Mouse (Mus musculus) liver, embryonic 16.5 days (tissue): Measurements from ENCODE around the gene Pex1. TPM values are rescaled to one million over a fixed set of nuclear protein-coding genes. Genes with fewer than 3 reads are reported as not detected.

Experiments used
- ATAC-seq: fragments of 200-750 bp; cut with Nextera tagmentation; 2 replicates; pipeline ENCODE4 v1.8.0; 2017; ENCODE audit warnings: low read depth, mild to moderate bottlenecking, moderate number of reproducible peaks, moderate library complexity
- H3K27ac ChIP-seq: fragments of 300-500 bp; sonication (generic); 2 replicates; pipeline ENCODE4 v1.5.1; 2014; ENCODE audit warnings: mild to moderate bottlenecking, low read length
- H3K27me3 ChIP-seq: fragments of 300-500 bp; sonication (generic); 2 replicates; pipeline ENCODE4 v1.6.1; 2014; ENCODE audit warnings: low read depth, low read length, mixed read lengths; ENCODE audit not compliant: control insufficient read depth, insufficient read depth
- H3K36me3 ChIP-seq: fragments of 300-500 bp; sonication (generic); 2 replicates; pipeline ENCODE4 v1.6.1; 2014; ENCODE audit warnings: mild to moderate bottlenecking; ENCODE audit not compliant: control insufficient read depth, insufficient read depth
- H3K4me1 ChIP-seq: fragments of 300-500 bp; sonication (generic); 2 replicates; pipeline ENCODE4 v1.6.1; 2014; ENCODE audit warnings: low read depth, low read length, mixed read lengths; ENCODE audit not compliant: control insufficient read depth
- H3K4me2 ChIP-seq: fragments of 300-500 bp; sonication (generic); 2 replicates; pipeline ENCODE4 v1.6.1; 2014; ENCODE audit warnings: low read depth, low read length, mixed read lengths
- H3K4me3 ChIP-seq: fragments of 300-500 bp; sonication (generic); 2 replicates; pipeline ENCODE4 v1.5.1; 2014; ENCODE audit warnings: low read depth, mild to moderate bottlenecking, low read length
- H3K9ac ChIP-seq: fragments of 300-500 bp; sonication (generic); 2 replicates; pipeline ENCODE4 v1.6.1; 2014; ENCODE audit warnings: low read depth, low read length
- H3K9me3 ChIP-seq: fragments of 300-500 bp; sonication (generic); replicated peaks from 2 replicates; pipeline ENCODE4 v1.6.1; 2016; ENCODE audit warnings: low read length; ENCODE audit not compliant: control insufficient read depth
- WGBS: fragments of 180-500 bp; shearing (Covaris S2); extraction: QIAGEN DNeasy Blood & Tissue Kit; methylation state at CpG from one replicate; pipeline ENCODE4 v1.1.7; 2014; ENCODE audit not compliant: insufficient replicate concordance; 5-methylcytosine and 5-hydroxymethylcytosine counted together
- polyA plus RNA-seq: library from polyadenylated mRNA; unstranded; fragments of >200 nt; fragmentation: Nextera tagmentation; extraction: Ambion mirVana; gene quantifications from 2 replicates; pipeline ENCODE4 v1.2.1, GENCODE M21; 2015

Pex1 gene
- 5.6 and 6.4 TPM in 2 replicates for polyA plus RNA-seq

DNA sequence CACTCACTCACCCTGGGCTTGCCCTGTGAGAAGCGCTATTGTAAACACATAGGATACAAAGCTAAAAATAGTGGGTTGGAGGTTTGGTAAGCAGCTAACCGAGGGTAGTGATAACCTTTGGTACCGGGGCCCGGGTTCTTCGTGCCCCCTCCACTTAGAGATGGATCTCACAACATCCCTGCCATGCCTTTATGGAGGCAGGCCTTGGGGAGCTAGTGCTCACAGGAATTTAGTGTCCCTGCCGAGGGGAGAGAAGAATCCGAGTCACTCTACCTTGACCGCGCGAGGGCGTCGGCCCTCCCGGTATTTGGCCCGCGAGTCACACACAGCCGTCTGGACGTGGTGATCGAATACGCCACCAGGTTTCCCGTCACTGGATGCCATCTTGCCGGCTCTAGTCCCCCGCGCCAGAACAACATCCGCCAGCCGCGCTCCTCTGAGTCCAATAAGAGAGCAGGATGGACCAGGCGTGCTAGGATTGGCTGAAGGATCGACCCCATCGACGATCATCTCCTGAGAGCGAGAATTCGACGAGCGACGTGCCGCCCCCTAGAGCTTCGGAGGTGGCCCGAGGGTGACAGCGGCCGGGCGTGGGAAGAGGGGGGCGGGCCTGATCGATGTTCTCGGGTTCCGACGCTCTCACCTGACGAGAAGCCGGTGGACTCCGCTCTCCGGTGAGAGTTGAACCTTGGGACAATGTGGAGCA, at the start of gene Pex1:
Gene Pex1 (plus strand): TSS at position 374 of the 706 bp plus-strand sequence.
- ATAC-seq = peak; percentile 97
- peak within 1 kb of the TSS; percentile 77 for H3K9ac ChIP-seq
- H3K27ac ChIP-seq = peak within 1 kb of the TSS; percentile 52
- no peaks in the 10 kb centered on the region for H3K27me3 ChIP-seq
- H3K4me1 ChIP-seq = peaks cover 12% of the 10 kb centered on the region
- no peaks in the 10 kb centered on the region for H3K36me3 ChIP-seq
- peak within 1 kb of the TSS; percentile 78 for H3K4me3 ChIP-seq
- H3K4me2 ChIP-seq = peak within 1 kb of the TSS; percentile 83
- under 1% methylated on average over 50 of the region's 50 CpGs for whole genome bisulfite sequencing
- H3K9me3 ChIP-seq = no peaks in the 10 kb centered on the region

- Histone ChIP-seq H3K36me3 (no peaks in the 10 kb centered on the region), H3K27ac (no peak overlapping the region), H3K27me3 (no peaks in the 10 kb centered on the region), H3K4me2 (no peak overlapping the region), H3K9ac (no peak overlapping the region), H3K4me1 (peaks cover 17% of the 10 kb centered on the region), H3K9me3 (no peaks in the 10 kb centered on the region), H3K4me3 (no peak overlapping the region)
- ATAC-seq = no peak
- WGBS = 57% methylated on average over 1 of the region's 1 CpGs
These were observed 49.6 kb upstream of the Pex1 start for GRCm38 (mm10) chr5:3546226-3546625.

- H3K9ac ChIP-seq = no peak overlapping the region
- H3K27me3 ChIP-seq = no peaks in the 10 kb centered on the region
- 70% methylated on average over 1 of the region's 1 CpGs for WGBS
- no peak overlapping the region for H3K27ac ChIP-seq
- no peak for ATAC-seq
- H3K9me3 ChIP-seq = no peaks in the 10 kb centered on the region
- no peak overlapping the region for H3K4me3 ChIP-seq
- H3K4me1 ChIP-seq = peaks cover 4% of the 10 kb centered on the region; the same call in 1 of the 2 replicates
- H3K36me3 ChIP-seq = peaks cover 8% of the 10 kb centered on the region
- no peak overlapping the region for H3K4me2 ChIP-seq
These were observed 44.4 kb upstream of the Pex1 start for GRCm38 (mm10) chr5:3551481-3551880.

GRCm38 (mm10) chr5:3554198-3554597, 41.7 kb upstream of the Pex1 start:
- ATAC-seq = no peak
- WGBS = 72% methylated on average over 2 of the region's 2 CpGs
- no peak overlapping the region for H3K9ac ChIP-seq
- no peaks in the 10 kb centered on the region for H3K9me3 ChIP-seq
- H3K27me3 ChIP-seq = no peaks in the 10 kb centered on the region
- peaks cover 19% of the 10 kb centered on the region for H3K36me3 ChIP-seq
- no peak overlapping the region for H3K4me2 ChIP-seq
- H3K27ac ChIP-seq = no peak overlapping the region
- H3K4me1 ChIP-seq = no peaks in the 10 kb centered on the region
- H3K4me3 ChIP-seq = no peak overlapping the region

- Histone ChIP-seq H3K36me3 (peaks cover 63% of the 10 kb centered on the region), H3K9ac (no peak within 1 kb of the TSS), H3K9me3 (no peaks in the 10 kb centered on the region), H3K27me3 (no peaks in the 10 kb centered on the region), H3K4me3 (no peak within 1 kb of the TSS), H3K27ac (no peak within 1 kb of the TSS), H3K4me2 (no peak within 1 kb of the TSS), H3K4me1 (no peaks in the 10 kb centered on the region)
- 82% methylated on average over 4 of the region's 4 CpGs for WGBS
- ATAC-seq = no peak
These were observed 24.6 kb upstream of the Pex1 start, which contains the start of gene 1700109H08Rik for GRCm38 (mm10) chr5:3571266-3571665. Gene 1700109H08Rik (plus strand): TSS chr5:3571566.

DNA sequence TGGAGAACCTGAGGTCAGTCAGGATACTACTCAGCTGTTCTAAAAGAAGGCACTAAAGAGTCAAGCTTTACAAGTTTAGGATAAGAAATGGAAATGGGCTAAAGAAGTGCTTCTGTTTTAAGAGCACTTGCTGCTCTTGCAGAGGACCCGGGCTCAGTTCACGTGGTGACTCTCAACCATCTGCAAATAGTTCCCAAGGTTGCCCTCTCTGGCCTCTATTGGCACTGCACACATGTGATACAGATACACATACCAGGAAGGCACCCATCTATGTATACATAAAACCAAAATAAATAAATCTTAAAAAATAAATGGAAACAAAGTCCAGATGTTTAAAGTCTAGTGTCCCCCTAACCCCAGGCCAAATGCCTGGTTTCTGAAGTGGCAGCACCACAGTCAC, 21.0 kb upstream of the Pex1 start:
- no peaks in the 10 kb centered on the region for H3K27me3 ChIP-seq
- WGBS = 89% methylated on average over 2 of the region's 2 CpGs
- no peaks in the 10 kb centered on the region for H3K9me3 ChIP-seq
- H3K9ac ChIP-seq = no peak overlapping the region
- no peak overlapping the region for H3K27ac ChIP-seq
- no peak overlapping the region for H3K4me3 ChIP-seq
- H3K4me1 ChIP-seq = no peaks in the 10 kb centered on the region
- H3K4me2 ChIP-seq = no peak overlapping the region
- peaks cover 79% of the 10 kb centered on the region for H3K36me3 ChIP-seq
- ATAC-seq = no peak

GRCm38 (mm10) chr5:3577939-3578338, 17.9 kb upstream of the Pex1 start:
- WGBS = 91% methylated on average over 2 of the region's 2 CpGs
- Histone ChIP-seq H3K9me3 (no peaks in the 10 kb centered on the region), H3K27ac (no peak overlapping the region), H3K9ac (no peak overlapping the region), H3K4me1 (no peaks in the 10 kb centered on the region), H3K36me3 (peaks cover 60% of the 10 kb centered on the region), H3K27me3 (no peaks in the 10 kb centered on the region), H3K4me2 (no peak overlapping the region), H3K4me3 (no peak overlapping the region)
- ATAC-seq = no peak

DNA sequence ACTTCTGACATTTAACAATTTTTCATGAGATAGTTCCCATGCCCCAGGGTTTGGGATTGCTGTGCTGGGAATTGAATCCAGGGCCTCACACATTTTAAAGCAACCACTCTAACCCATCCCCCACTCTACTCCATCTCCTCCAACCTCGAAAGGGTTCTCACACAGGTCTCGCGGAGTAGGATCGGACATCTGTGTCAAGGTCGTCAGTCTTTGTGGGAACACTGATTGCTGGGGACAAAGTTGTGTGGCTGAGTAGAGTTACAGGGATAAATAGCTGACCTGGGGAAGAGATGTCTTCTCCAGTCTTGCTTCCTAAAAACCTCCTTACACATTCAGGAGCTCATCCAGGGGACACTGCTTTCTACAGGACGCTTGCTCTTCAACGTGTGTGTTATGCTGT, 16.8 kb upstream of the Pex1 start:
- Histone ChIP-seq H3K4me3 (no peak overlapping the region), H3K9ac (no peak overlapping the region), H3K27ac (no peak overlapping the region), H3K9me3 (no peaks in the 10 kb centered on the region), H3K4me1 (no peaks in the 10 kb centered on the region), H3K27me3 (no peaks in the 10 kb centered on the region), H3K4me2 (no peak overlapping the region), H3K36me3 (peaks cover 58% of the 10 kb centered on the region)
- WGBS = 84% methylated on average over 7 of the region's 7 CpGs
- no peak for ATAC-seq

- H3K9me3 ChIP-seq = no peaks in the 10 kb centered on the region
- H3K4me1 ChIP-seq = peaks cover 12% of the 10 kb centered on the region
- no peaks in the 10 kb centered on the region for H3K27me3 ChIP-seq
- peak within 1 kb of the TSS; percentile 78 for H3K4me3 ChIP-seq
- no peaks in the 10 kb centered on the region for H3K36me3 ChIP-seq
- H3K9ac ChIP-seq = peak within 1 kb of the TSS; percentile 77
- H3K4me2 ChIP-seq = peak within 1 kb of the TSS; percentile 83
- peak within 1 kb of the TSS; percentile 52 for H3K27ac ChIP-seq
- under 1% methylated on average over 31 of the region's 31 CpGs for WGBS
- ATAC-seq = peak; percentile 69
These were observed 517 bp downstream of the Pex1 start, which contains the start of gene Rbm48 for GRCm38 (mm10) chr5:3596399-3596766. Gene Rbm48 (minus strand): TSS chr5:3596585.
